Mouse (Mus musculus): Measurements from ENCODE around the gene Helz. TPM values are rescaled to one million over a fixed set of nuclear protein-coding genes. Genes with fewer than 3 reads are reported as not detected.

Helz gene
- total and polyA plus RNA-seq, 2 experiments from 2014 or later, result 8.1 to 13.6 TPM

DNA sequence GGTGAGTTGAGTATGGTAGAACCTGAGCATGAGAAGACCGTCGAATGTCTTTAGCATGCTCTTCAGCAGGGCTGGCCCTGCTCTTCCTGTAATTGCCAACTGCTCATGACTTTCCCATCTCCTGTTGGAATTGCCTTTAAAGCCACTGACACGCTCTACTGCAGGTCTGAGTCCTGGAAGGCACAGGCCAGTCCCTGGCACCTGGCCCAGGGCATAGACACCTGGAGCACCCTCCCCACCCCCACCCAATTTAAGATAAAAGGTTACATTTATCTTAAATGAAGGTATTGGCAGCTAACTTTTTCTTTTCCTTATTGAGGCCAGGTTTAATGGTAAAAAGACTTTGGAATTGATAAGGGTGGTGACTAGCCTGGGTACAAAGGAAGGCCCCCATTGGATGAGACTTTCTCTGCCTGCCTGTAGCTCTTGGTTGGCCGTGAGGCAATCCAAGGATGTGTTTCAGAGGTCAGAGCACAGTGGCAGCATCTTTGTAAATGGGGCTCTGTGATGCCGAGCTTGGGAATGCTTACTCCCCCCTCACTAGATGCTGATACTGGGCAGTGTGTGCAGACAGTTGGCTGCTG is 85.9 kb downstream of the Helz start:
- Histone ChIP-seq H3K36me3 (ENCODE audit: insufficient read depth) (peaks cover 50% of the 10 kb centered on the region), H3K9ac (no peak overlapping the region), H3K27ac (ENCODE audit: low read depth, low read length) (no peak overlapping the region), H3K4me1 (ENCODE audit: insufficient read depth) (no peaks in the 10 kb centered on the region), H3K4me3 (ENCODE audit: low read depth, low read length) (no peak overlapping the region), H3K4me2 (ENCODE audit: low read depth) (no peak overlapping the region), H3K9me3 (ENCODE audit: low read length) (no peaks in the 10 kb centered on the region), H3K27me3 (ENCODE audit: insufficient read depth, low read length) (no peaks in the 10 kb centered on the region)
- WGBS, result 85% methylated on average over 5 of the region's 5 CpGs
- ATAC-seq (no peak), DNase-seq (no peak)
- TF ChIP-seq CTCF (IDR thresholded peaks at IDR 0.05; ENCODE audit: low read depth), result no peak

DNA sequence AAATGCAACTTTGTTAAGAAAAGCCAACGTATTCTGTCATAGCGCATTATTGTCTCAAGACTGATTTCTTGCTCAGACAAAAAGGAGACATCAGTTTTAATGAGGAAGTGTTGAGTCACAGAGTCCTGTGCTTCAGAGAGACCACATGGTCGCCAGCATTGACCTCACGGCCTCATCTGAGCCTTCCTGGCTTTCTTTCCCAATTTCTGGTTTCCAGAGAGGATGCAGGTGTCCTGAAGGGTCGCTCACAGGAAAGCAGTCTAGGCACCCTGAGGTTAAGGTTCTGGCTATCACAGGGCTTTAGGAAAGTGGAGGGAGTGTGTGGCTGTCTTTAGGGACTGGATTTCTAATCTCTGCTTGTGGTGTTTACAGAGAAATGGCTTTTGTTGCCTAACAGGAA is 90.4 kb downstream of the Helz start:
- H3K4me2 ChIP-seq (ENCODE audit: low read depth), result no peak overlapping the region
- WGBS, result 90% methylated on average over 5 of the region's 5 CpGs
- H3K4me3 ChIP-seq (ENCODE audit: low read depth, low read length), result no peak overlapping the region
- H3K27ac ChIP-seq (ENCODE audit: low read depth, low read length), result no peak overlapping the region
- ATAC-seq (no peak), DNase-seq (no peak)
- no peak overlapping the region for H3K9ac ChIP-seq
- no peaks in the 10 kb centered on the region for H3K27me3 ChIP-seq (ENCODE audit: insufficient read depth, low read length)
- TF ChIP-seq CTCF (IDR thresholded peaks at IDR 0.05; ENCODE audit: low read depth), result no peak
- H3K4me1 ChIP-seq (ENCODE audit: insufficient read depth), result no peaks in the 10 kb centered on the region
- no peaks in the 10 kb centered on the region for H3K9me3 ChIP-seq (ENCODE audit: low read length)
- peaks cover 47% of the 10 kb centered on the region for H3K36me3 ChIP-seq (ENCODE audit: insufficient read depth)

GRCm38 (mm10) chr11:107639657-107640056 is 91.9 kb downstream of the Helz start:
- no peak for ATAC-seq
- Histone ChIP-seq H3K27me3 (ENCODE audit: insufficient read depth, low read length) (no peaks in the 10 kb centered on the region), H3K36me3 (ENCODE audit: insufficient read depth) (peaks cover 43% of the 10 kb centered on the region), H3K9ac (no peak overlapping the region), H3K4me1 (ENCODE audit: insufficient read depth) (no peaks in the 10 kb centered on the region), H3K9me3 (ENCODE audit: low read length) (no peaks in the 10 kb centered on the region), H3K4me2 (ENCODE audit: low read depth) (no peak overlapping the region), H3K4me3 (ENCODE audit: low read depth, low read length) (no peak overlapping the region), H3K27ac (ENCODE audit: low read depth, low read length) (no peak overlapping the region)
- TF ChIP-seq CTCF (IDR thresholded peaks at IDR 0.05; ENCODE audit: low read depth), result no peak
- no peak for DNase-seq
- 90% methylated on average over 2 of the region's 2 CpGs for WGBS

- Histone ChIP-seq H3K4me3 (ENCODE audit: low read depth, low read length) (no peak overlapping the region), H3K4me2 (ENCODE audit: low read depth) (no peak overlapping the region), H3K9ac (no peak overlapping the region), H3K9me3 (ENCODE audit: low read length) (no peaks in the 10 kb centered on the region), H3K4me1 (ENCODE audit: insufficient read depth) (no peaks in the 10 kb centered on the region), H3K27me3 (ENCODE audit: insufficient read depth, low read length) (no peaks in the 10 kb centered on the region), H3K36me3 (ENCODE audit: insufficient read depth) (peaks cover 40% of the 10 kb centered on the region), H3K27ac (ENCODE audit: low read depth, low read length) (no peak overlapping the region)
- no peak for ATAC-seq
- TF ChIP-seq CTCF (IDR thresholded peaks at IDR 0.05; ENCODE audit: low read depth), result no peak
- 97% methylated on average over 4 of the region's 4 CpGs for whole genome bisulfite sequencing
- no peak for DNase-seq
These were observed 96.7 kb downstream of the Helz start for GRCm38 (mm10) chr11:107644461-107644860.

GRCm38 (mm10) chr11:107647330-107647729 is 99.6 kb downstream of the Helz start:
- DNase-seq, result no peak
- H3K27ac ChIP-seq (ENCODE audit: low read depth, low read length), result no peak overlapping the region
- H3K27me3 ChIP-seq (ENCODE audit: insufficient read depth, low read length), result no peaks in the 10 kb centered on the region
- H3K4me1 ChIP-seq (ENCODE audit: insufficient read depth), result no peaks in the 10 kb centered on the region
- no peak overlapping the region for H3K4me2 ChIP-seq (ENCODE audit: low read depth)
- H3K4me3 ChIP-seq (ENCODE audit: low read depth, low read length), result no peak overlapping the region
- ATAC-seq, result no peak
- no peaks in the 10 kb centered on the region for H3K9me3 ChIP-seq (ENCODE audit: low read length)
- peaks cover 39% of the 10 kb centered on the region for H3K36me3 ChIP-seq (ENCODE audit: insufficient read depth)
- H3K9ac ChIP-seq, result no peak overlapping the region
- no peak for TF ChIP-seq CTCF (IDR thresholded peaks at IDR 0.05; ENCODE audit: low read depth)
- 98% methylated on average over 3 of the region's 3 CpGs for WGBS

DNA sequence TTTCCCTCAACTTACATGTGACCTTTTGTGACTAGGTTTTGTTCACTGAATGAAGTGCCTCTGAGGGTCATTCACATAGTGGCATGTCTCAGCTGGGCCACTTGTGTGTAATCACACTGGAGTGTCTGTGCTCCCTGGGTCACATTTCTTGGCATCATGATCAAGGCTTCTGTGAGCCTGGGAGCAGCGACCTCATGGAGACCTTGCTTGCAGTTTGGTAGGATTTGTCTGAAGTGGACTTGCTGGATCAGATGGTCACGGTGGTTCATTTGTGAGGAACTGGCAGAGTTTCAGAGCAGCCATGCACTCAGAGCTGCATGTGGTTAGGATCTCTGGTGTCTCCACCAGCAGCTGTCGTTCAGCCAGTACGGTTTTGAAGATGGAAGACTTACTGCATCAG is 100.9 kb downstream of the Helz start:
- whole genome bisulfite sequencing, result 72% methylated on average over 4 of the region's 4 CpGs
- Histone ChIP-seq H3K4me2 (ENCODE audit: low read depth) (no peak overlapping the region), H3K4me3 (ENCODE audit: low read depth, low read length) (no peak overlapping the region), H3K36me3 (ENCODE audit: insufficient read depth) (peaks cover 37% of the 10 kb centered on the region), H3K9ac (no peak overlapping the region), H3K27ac (ENCODE audit: low read depth, low read length) (no peak overlapping the region), H3K9me3 (ENCODE audit: low read length) (no peaks in the 10 kb centered on the region), H3K27me3 (ENCODE audit: insufficient read depth, low read length) (no peaks in the 10 kb centered on the region), H3K4me1 (ENCODE audit: insufficient read depth) (no peaks in the 10 kb centered on the region)
- no peak for ATAC-seq
- TF ChIP-seq CTCF (IDR thresholded peaks at IDR 0.05; ENCODE audit: low read depth), result no peak
- no peak for DNase-seq

DNA sequence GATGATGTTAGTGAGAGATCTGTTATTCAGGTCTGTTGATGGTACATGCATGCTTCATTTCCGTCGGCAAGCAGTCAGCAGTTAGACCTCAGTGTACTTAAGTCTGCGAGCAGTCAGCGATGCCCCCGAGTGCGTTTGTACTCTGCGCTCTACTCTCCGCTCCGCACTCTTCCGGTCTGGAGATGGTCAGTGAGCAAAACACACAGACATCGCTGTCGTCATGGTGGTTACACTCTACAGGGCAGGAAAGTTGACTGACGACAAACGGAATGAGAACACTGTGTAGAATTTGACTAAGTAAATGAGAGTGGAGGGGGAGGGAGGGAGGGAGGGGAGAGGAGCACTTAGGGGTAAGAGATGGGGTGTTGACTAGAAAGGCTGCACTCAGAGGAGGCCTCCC is 101.7 kb downstream of the Helz start:
- no peak for TF ChIP-seq CTCF (IDR thresholded peaks at IDR 0.05; ENCODE audit: low read depth)
- WGBS, result 96% methylated on average over 14 of the region's 14 CpGs
- Histone ChIP-seq H3K27ac (ENCODE audit: low read depth, low read length) (no peak overlapping the region), H3K4me3 (ENCODE audit: low read depth, low read length) (no peak overlapping the region), H3K4me1 (ENCODE audit: insufficient read depth) (no peaks in the 10 kb centered on the region), H3K27me3 (ENCODE audit: insufficient read depth, low read length) (no peaks in the 10 kb centered on the region), H3K9me3 (ENCODE audit: low read length) (no peaks in the 10 kb centered on the region), H3K9ac (no peak overlapping the region), H3K4me2 (ENCODE audit: low read depth) (no peak overlapping the region), H3K36me3 (ENCODE audit: insufficient read depth) (peaks cover 30% of the 10 kb centered on the region)
- no peak for DNase-seq
- no peak for ATAC-seq
